Mouse (Mus musculus) liver, adult 2 months (tissue): Measurements from ENCODE around the gene Emc10.

Experiments used
- CTCF ChIP-seq: fragments of 200-500 bp; IDR thresholded peaks from 2 replicates; pipeline ENCODE4 v1.5.1; 2011; ENCODE audit warnings: low read depth, low read length, control low read depth
- POLR2A ChIP-seq: fragments of 200-500 bp; IDR thresholded peaks from 2 replicates; pipeline ENCODE4 v1.6.1; 2011; ENCODE audit warnings: low read length, control low read depth; ENCODE audit not compliant: insufficient read depth; ENCODE audit errors: extremely low read depth

DNA sequence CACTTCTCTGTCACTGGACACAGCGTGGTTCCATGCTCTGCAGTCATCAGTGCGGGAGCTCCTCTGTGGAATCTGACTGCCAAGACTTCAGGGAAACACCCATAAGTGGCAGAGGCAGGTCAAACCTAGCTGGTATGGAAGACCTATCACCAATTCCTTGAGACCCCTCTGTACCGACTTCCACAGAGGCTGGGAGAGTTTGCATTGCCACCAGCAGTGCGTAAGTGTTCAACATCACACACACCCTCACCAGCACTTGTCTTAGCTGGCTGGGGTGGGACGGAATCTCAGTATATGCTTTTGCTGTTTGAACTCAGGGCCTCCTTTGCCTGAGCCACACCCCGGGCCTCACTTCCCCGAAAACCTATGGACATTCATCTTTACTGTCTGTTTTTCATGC lies 8.4 kb downstream of the Emc10 start:
- TF ChIP-seq CTCF (no peak), POLR2A (no peak)
